Comparison of ENCODE assay signal across 9 mouse cellular contexts in genomic region chr2:19646910-19647309, GRCm38 (mm10). TPM values are rescaled to one million over a fixed set of nuclear protein-coding genes. Genes with fewer than 3 reads are reported as not detected.
A peak's percentile ranks its signal among the peaks of the same experiment; 100 is the strongest.
DNase-seq lines count a peak whose midpoint lies in the region; ATAC-seq lines count a peak whose summit lies in the region.
"Had no signal": no experiment of that assay in that cellular context is flagged by ENCODE, and none has a peak within 500 bp of the region (broad histone marks: within the 10 kb centered on the region; RNA-seq: fewer than 3 reads in every experiment).

No protein-coding gene starts in this region.

- H3K27me3 ChIP-seq in heart, embryonic 10.5 days (ENCODE audit: insufficient read depth, poor library complexity, severe bottlenecking), result no peaks in the 10 kb centered on the region
- no peaks in the 10 kb centered on the region for H3K27me3 ChIP-seq in heart, embryonic 15.5 days
- H3K27me3 ChIP-seq in forebrain, embryonic 13.5 days, result no peaks in the 10 kb centered on the region

- DNase-seq in heart, adult 11 months, result peak; percentile 92
- no peak for DNase-seq in heart, embryonic 10.5 days (ENCODE audit: low spot score)
- peak; percentile 58 for DNase-seq in right cerebral cortex, adult 18-20 months
- no peak for DNase-seq in right cerebral cortex, postnatal 4 days
- peak; percentile 10 for DNase-seq in right cerebral cortex, postnatal 14 days
- DNase-seq in B cell, adult 2 months, result no peak

- H3K9ac ChIP-seq in heart, embryonic 15.5 days, result no peak overlapping the region
- H3K9ac ChIP-seq in forebrain, embryonic 13.5 days, result no peak overlapping the region

- WGBS in heart, embryonic 10.5 days, result 10% methylated on average over 1 of the region's 1 CpGs
- 6% methylated on average over 1 of the region's 1 CpGs for WGBS in heart, embryonic 15.5 days
- WGBS in forebrain, embryonic 13.5 days, result 34% methylated on average over 1 of the region's 1 CpGs

- H3K36me3 ChIP-seq in heart, embryonic 10.5 days, result no peaks in the 10 kb centered on the region
- H3K36me3 ChIP-seq in heart, embryonic 15.5 days, result no peaks in the 10 kb centered on the region
- no peaks in the 10 kb centered on the region for H3K36me3 ChIP-seq in forebrain, embryonic 13.5 days (ENCODE audit: poor library complexity, severe bottlenecking)

- no peak overlapping the region for H3K27ac ChIP-seq in heart, embryonic 10.5 days
- H3K27ac ChIP-seq in heart, embryonic 15.5 days, result peak overlapping the region; percentile 78
- H3K27ac ChIP-seq in forebrain, embryonic 13.5 days, result no peak overlapping the region

- peak; percentile 74 for ATAC-seq in heart, embryonic 15.5 days (replicated peaks; ENCODE audit: insufficient number of reproducible peaks, insufficient read depth, low FRiP score, low read depth)
- ATAC-seq in forebrain, embryonic 13.5 days, result no peak

- H3K4me3 ChIP-seq in heart, embryonic 10.5 days, result no peak overlapping the region
- no peak overlapping the region for H3K4me3 ChIP-seq in heart, embryonic 15.5 days
- no peak overlapping the region for H3K4me3 ChIP-seq in forebrain, embryonic 13.5 days
- H3K4me3 ChIP-seq: erythroblast, embryonic 14.5 days had no signal

- no peaks in the 10 kb centered on the region for H3K9me3 ChIP-seq in heart, embryonic 10.5 days
- H3K9me3 ChIP-seq in heart, embryonic 15.5 days (replicated peaks), result no peaks in the 10 kb centered on the region
- H3K9me3 ChIP-seq in forebrain, embryonic 13.5 days (replicated peaks), result no peaks in the 10 kb centered on the region

- H3K4me2 ChIP-seq in heart, embryonic 15.5 days, result no peak overlapping the region; the same call in 1 of the 2 replicates
- no peak overlapping the region for H3K4me2 ChIP-seq in forebrain, embryonic 13.5 days

- no peaks in the 10 kb centered on the region for H3K4me1 ChIP-seq in heart, embryonic 10.5 days
- H3K4me1 ChIP-seq in heart, embryonic 15.5 days (replicated peaks), result peaks cover 22% of the 10 kb centered on the region
- no peaks in the 10 kb centered on the region for H3K4me1 ChIP-seq in forebrain, embryonic 13.5 days

RNA-seq across cellular contexts. Expression of gene Otud1, which starts 10.6 kb away (rescaled TPM):
- polyA plus RNA-seq in heart, embryonic 10.5 days (2016; fragmentation: Nextera tagmentation; extraction: Ambion mirVana), result 3.1 and 4.1 TPM in 2 replicates
- polyA plus RNA-seq in heart, embryonic 15.5 days (2015; fragmentation: Nextera tagmentation; extraction: Ambion mirVana), result 7.5 and 9.4 TPM in 2 replicates
- 0.98 and 1.00 TPM in 2 replicates for polyA plus RNA-seq in forebrain, embryonic 13.5 days (2015; fragmentation: Nextera tagmentation; extraction: Ambion mirVana)

Comparison
In these comparisons a context has a peak if more than half of its experiments do, and no peak if none do; other contexts are left out.
1. DNase-seq: peak in heart, adult 11 months (single experiment), right cerebral cortex, adult 18-20 months (single experiment) and right cerebral cortex, postnatal 14 days (single experiment); none in heart, embryonic 10.5 days (single experiment), right cerebral cortex, postnatal 4 days (single experiment) and B cell, adult 2 months (0 of 2).